Mouse (Mus musculus): ENCODE data around the gene Cdh6. TPM values are rescaled to one million over a fixed set of nuclear protein-coding genes. Genes with fewer than 3 reads are reported as not detected.

The Cdh6 gene
- polyA plus RNA-seq, 2 experiments from 2014 or later, result 0.05 TPM; not detected in 1

DNA sequence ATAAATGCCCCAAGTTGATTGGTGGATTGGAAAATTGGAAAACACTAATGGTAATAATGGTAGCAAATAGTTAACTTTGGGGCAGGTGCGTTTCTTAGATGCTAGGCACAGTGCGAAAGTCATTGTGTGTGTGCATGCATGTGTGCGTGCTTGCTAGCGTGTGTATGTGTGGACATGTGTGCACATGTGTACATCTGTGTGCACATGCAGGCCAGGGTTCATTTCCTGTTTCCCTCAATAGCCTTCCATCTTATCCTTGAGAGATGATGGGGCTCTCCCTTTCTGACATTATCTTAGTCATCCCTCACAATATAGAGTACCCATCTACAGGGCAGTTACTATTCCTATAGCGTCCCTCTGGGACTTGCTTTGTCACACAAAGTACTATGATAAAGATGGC lies 17.7 kb downstream of the Cdh6 start:
- no peak for ATAC-seq

- no peak for ATAC-seq
Observed at GRCm38 (mm10) chr15:13155418-13155817, 18.1 kb downstream of the Cdh6 start.

- ATAC-seq, result no peak
Observed at GRCm38 (mm10) chr15:13141983-13142382, 31.5 kb downstream of the Cdh6 start.

- no peak for ATAC-seq
Observed at GRCm38 (mm10) chr15:13139662-13140061, 33.8 kb downstream of the Cdh6 start.

DNA sequence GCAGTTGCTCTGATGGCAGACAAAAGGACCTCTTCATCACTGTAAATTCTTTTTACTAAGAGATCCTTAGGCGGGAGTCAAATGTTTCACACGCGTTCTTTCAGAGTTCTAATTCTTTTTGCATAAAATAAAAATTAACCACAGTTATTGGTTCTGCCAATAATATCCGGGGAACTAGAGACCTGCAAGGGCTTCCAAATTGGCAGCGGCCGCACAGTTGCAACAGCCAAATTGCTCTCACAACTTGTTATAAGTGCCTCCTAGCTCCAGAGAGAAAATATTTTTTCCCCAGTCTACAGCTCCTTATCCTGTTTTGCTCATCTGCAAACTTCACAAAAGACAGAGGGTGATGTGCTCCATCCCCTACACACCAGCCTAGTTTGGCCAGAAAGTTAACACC lies 36.3 kb downstream of the Cdh6 start:
- no peak for ATAC-seq

- ATAC-seq, result no peak
Observed at GRCm38 (mm10) chr15:13134086-13134485, 39.4 kb downstream of the Cdh6 start.

DNA sequence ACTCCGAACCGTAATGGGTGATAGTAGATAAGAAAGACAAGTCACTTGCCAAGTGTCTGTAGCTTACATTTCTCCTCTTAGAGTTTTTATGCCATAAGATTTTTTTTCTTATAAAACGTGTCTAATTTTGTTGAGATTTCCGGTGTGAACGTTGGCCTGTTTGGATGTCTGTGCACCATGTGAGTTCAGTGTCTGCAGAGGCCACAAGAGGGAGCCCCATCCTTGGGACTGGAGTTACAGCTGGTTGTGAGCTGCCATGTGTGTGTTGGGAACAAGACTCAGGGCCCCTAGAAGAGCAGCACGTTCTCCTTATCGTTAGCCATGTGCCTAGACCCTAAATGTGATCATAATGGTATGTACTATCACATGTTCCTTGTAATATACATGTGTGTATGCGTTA lies 40.1 kb downstream of the Cdh6 start:
- ATAC-seq, result no peak

DNA sequence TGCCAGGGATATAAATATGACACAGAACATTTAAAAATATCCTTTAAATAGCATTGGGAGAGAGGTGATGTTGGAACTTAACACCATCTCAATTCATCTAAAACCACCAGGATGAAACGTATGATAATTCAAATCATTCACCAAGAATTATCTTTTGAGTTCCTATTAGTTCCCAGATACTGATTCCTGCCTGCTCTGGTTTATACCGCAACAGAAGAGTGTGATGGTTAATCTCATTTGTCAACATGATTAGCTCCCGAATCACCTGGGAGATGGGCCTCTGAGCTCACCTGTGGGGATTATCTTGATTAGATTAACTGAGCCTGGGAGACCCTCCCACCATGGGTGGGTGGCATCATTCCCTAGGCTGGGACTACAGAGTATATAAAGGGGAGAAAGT lies 41.0 kb downstream of the Cdh6 start:
- no peak for ATAC-seq

DNA sequence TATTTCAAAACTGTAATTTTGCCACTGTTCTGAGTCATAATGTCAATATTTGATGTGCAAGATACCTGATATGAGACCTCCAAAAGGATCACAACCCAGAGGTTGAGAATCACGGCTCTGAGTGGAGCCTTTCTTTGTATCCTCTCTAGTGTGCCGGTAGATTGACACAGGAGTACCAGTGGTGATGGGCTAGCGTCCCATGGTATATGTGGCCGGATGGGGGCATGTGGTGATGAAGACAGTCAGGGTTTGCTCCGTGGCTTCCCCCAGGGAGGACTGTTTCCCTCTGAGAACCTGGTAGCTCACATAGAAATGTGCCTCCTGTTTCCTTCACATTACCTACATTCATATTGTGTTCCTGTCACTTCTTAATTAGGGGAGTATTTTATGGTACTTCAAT lies 43.2 kb downstream of the Cdh6 start:
- ATAC-seq, result no peak

DNA sequence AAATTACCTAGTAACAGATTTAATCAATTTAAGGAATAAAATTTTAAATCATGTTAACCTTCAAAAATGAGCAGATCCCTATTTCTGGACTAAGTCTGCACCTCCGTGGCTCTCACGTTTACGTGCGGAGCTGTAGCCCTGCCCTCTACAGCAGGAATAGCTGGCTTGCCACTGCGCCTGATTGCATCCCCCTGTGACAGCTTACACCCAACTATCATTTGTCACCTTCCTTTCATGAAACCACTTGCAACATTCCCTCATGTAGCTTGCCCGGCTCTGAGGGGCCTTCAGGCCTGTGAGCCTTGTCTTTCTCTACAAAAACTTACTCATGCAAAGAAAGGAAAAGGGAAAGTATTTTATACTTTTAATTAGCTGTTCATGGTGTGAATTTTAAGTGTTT lies 73.1 kb downstream of the Cdh6 start:
- ATAC-seq, result no peak

- ATAC-seq, result no peak
Observed at GRCm38 (mm10) chr15:13097861-13098260, 75.6 kb downstream of the Cdh6 start.

DNA sequence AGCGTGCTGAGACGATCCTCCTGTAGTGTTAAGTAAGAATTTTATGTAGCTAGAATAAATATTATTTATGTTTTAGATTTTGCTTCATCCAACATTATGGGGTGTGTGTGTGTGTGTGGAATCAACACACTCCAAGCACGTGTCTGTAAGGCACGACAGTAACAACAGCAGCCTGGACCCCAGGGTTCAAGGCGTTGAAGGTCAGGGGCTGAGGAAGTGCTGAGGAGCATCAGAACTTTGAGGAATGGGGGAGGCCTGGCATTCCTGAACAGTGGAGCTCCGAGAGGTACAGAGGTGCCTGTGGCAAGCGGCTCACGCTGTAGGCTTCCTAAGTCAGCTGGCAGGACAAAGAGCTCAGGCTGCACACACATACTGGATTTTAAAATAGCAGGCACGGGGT lies 78.1 kb downstream of the Cdh6 start:
- ATAC-seq, result no peak

GRCm38 (mm10) chr15:13094881-13095256 lies 78.6 kb downstream of the Cdh6 start:
- no peak for ATAC-seq

GRCm38 (mm10) chr15:13093954-13094880 lies 79.3 kb downstream of the Cdh6 start:
- no peak for ATAC-seq

GRCm38 (mm10) chr15:13092064-13092463 lies 81.4 kb downstream of the Cdh6 start:
- no peak for ATAC-seq

- no peak for ATAC-seq
Observed at GRCm38 (mm10) chr15:13088504-13089058, 84.9 kb downstream of the Cdh6 start.

GRCm38 (mm10) chr15:13084746-13085145 lies 88.7 kb downstream of the Cdh6 start:
- ATAC-seq, result no peak

- no peak for ATAC-seq
Observed at GRCm38 (mm10) chr15:13076908-13077669, 96.4 kb downstream of the Cdh6 start.

DNA sequence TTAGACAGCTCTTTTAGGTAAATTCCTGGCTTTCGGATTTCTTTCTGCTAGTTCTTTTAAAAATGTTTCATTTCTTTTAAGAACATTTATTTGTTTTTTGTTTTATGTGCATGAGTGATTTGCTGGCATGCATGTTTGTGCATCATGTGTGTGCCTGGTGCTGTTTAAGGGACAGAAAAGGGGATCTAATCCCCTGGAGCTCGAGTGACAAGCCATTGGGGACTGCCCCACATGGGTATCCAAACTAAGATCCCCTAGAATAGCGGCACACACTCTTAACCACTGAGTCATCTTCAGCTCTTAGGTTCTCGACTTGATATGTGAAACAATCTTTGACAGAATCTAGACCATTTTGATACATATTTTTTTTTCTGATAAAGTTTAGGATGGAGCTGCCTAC lies 99.4 kb downstream of the Cdh6 start:
- ATAC-seq, result no peak

DNA sequence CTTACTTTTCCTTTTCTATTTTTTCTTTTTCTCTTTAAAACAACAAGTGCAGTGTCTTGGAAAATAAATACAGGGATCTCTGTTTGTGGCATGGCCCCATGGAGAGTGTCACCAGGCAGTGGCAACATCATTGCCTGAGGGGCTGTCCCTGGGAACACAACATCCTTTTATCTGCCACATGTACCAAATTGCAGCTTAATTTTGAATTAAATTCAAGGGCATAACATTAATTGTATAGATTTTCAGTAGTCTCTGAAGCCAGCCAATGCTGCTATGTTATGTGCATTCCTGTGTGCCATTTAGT lies 105.3 kb downstream of the Cdh6 start:
- ATAC-seq, result no peak

DNA sequence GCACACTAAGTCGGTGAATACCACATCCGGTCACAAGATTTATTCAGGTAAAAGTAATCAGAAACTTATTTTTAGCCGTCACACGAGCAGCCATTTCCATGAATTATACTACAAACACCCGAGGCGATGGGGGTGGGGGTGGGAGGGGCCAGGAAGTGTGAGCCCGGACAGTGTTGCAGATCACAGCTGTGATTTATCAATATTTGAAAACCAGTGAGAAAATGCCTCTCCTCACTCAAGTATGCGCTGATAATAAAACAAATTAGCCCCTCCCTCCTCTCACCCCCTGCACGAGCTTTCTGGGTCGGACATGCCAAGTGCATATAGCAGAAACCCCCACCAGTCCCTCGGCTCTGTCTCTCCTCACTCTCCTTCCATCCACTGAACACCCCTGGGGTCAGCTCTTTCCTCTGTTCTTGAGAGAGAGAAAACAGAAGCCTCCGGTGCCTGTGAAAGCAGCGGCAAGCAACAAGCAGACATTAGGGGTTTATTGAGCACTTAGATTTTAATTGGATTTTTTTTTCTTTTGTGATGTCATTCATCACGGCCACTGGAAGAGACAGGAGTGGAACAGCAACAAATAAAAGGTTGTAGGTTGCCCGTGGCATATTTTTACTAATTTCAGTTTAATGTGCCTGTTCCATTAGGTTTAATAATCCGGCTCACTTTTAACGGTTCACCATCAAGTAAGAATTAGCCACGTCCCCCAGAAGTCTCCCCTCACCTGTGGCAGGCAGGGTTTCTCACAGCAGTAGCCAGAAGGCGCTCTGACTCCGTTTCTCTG lies 105.9 kb downstream of the Cdh6 start:
- ATAC-seq, result no peak

- ATAC-seq, result no peak
Observed at GRCm38 (mm10) chr15:13066765-13067164, 106.7 kb downstream of the Cdh6 start.

- no peak for ATAC-seq
Observed at GRCm38 (mm10) chr15:13063633-13064032, 109.8 kb downstream of the Cdh6 start.

All from CD4-positive, CD25-positive, alpha-beta regulatory T cell, adult 4 months (primary cell).